Mouse (Mus musculus): ENCODE data around the gene Klhl12. TPM values are rescaled to one million over a fixed set of nuclear protein-coding genes. Genes with fewer than 3 reads are reported as not detected.

Gene Klhl12
- polyA plus RNA-seq, 1 experiment = 30.3 TPM

GRCm38 (mm10) chr1:134490903-134491801 is 35.8 kb downstream of the Klhl12 start:
- TF ChIP-seq POLR2A (IDR thresholded peaks at IDR 0.05; ENCODE audit: control insufficient read depth, low read depth, low read length) (no peak), CTCF (IDR thresholded peaks at IDR 0.05; ENCODE audit: control insufficient read depth, insufficient read depth, insufficient replicate concordance, low read depth, low read length) (no peak)
- H3K36me3 ChIP-seq (ENCODE audit: control insufficient read depth, insufficient read depth, low read length) = no peaks in the 10 kb centered on the region; the same call in 1 of the 2 replicates
- no peak overlapping the region for H3K27ac ChIP-seq (ENCODE audit: control insufficient read depth, insufficient read depth, low read depth, low read length)
- H3K27me3 ChIP-seq (ENCODE audit: control insufficient read depth, insufficient read depth, low read length) = no peaks in the 10 kb centered on the region
- H3K4me3 ChIP-seq (ENCODE audit: control insufficient read depth, low read depth, low read length) = no peak overlapping the region
- no peaks in the 10 kb centered on the region for H3K4me1 ChIP-seq (ENCODE audit: control insufficient read depth, insufficient read depth, low read length)

GRCm38 (mm10) chr1:134492276-134492675 is 36.9 kb downstream of the Klhl12 start:
- no peaks in the 10 kb centered on the region; the same call in 1 of the 2 replicates for H3K36me3 ChIP-seq (ENCODE audit: control insufficient read depth, insufficient read depth, low read length)
- H3K27me3 ChIP-seq (ENCODE audit: control insufficient read depth, insufficient read depth, low read length) = no peaks in the 10 kb centered on the region
- TF ChIP-seq POLR2A (IDR thresholded peaks at IDR 0.05; ENCODE audit: control insufficient read depth, low read depth, low read length) (no peak), CTCF (IDR thresholded peaks at IDR 0.05; ENCODE audit: control insufficient read depth, insufficient read depth, insufficient replicate concordance, low read depth, low read length) (no peak)
- H3K4me1 ChIP-seq (ENCODE audit: control insufficient read depth, insufficient read depth, low read length) = no peaks in the 10 kb centered on the region
- H3K4me3 ChIP-seq (ENCODE audit: control insufficient read depth, low read depth, low read length) = peak overlapping the region; percentile 17; the same call in 1 of the 2 replicates
- H3K27ac ChIP-seq (ENCODE audit: control insufficient read depth, insufficient read depth, low read depth, low read length) = no peak overlapping the region

- no peak for TF ChIP-seq CTCF (IDR thresholded peaks at IDR 0.05; ENCODE audit: control insufficient read depth, insufficient read depth, insufficient replicate concordance, low read depth, low read length)
- TF ChIP-seq POLR2A (IDR thresholded peaks at IDR 0.05; ENCODE audit: control insufficient read depth, low read depth, low read length) = no peak
- H3K36me3 ChIP-seq (ENCODE audit: control insufficient read depth, insufficient read depth, low read length) = no peaks in the 10 kb centered on the region
- H3K4me3 ChIP-seq (ENCODE audit: control insufficient read depth, low read depth, low read length) = no peak overlapping the region
- no peaks in the 10 kb centered on the region for H3K4me1 ChIP-seq (ENCODE audit: control insufficient read depth, insufficient read depth, low read length)
- no peaks in the 10 kb centered on the region for H3K27me3 ChIP-seq (ENCODE audit: control insufficient read depth, insufficient read depth, low read length)
- H3K27ac ChIP-seq (ENCODE audit: control insufficient read depth, insufficient read depth, low read depth, low read length) = no peak overlapping the region
Measured at GRCm38 (mm10) chr1:134493496-134493895, 38.2 kb downstream of the Klhl12 start.

- peak overlapping the region; percentile 98; the same call in 1 of the 2 replicates for H3K4me3 ChIP-seq (ENCODE audit: control insufficient read depth, low read depth, low read length)
- no peak for TF ChIP-seq CTCF (IDR thresholded peaks at IDR 0.05; ENCODE audit: control insufficient read depth, insufficient read depth, insufficient replicate concordance, low read depth, low read length)
- TF ChIP-seq POLR2A (IDR thresholded peaks at IDR 0.05; ENCODE audit: control insufficient read depth, low read depth, low read length) = no peak
- peak overlapping the region; percentile 8 for H3K27ac ChIP-seq (ENCODE audit: control insufficient read depth, insufficient read depth, low read depth, low read length)
- no peaks in the 10 kb centered on the region for H3K4me1 ChIP-seq (ENCODE audit: control insufficient read depth, insufficient read depth, low read length)
- no peaks in the 10 kb centered on the region for H3K27me3 ChIP-seq (ENCODE audit: control insufficient read depth, insufficient read depth, low read length)
- no peaks in the 10 kb centered on the region for H3K36me3 ChIP-seq (ENCODE audit: control insufficient read depth, insufficient read depth, low read length)
Measured at GRCm38 (mm10) chr1:134493956-134494355, 38.6 kb downstream of the Klhl12 start.

- peak within 1 kb of the TSS; percentile 98 for H3K4me3 ChIP-seq (ENCODE audit: control insufficient read depth, low read depth, low read length)
- H3K4me1 ChIP-seq (ENCODE audit: control insufficient read depth, insufficient read depth, low read length) = no peaks in the 10 kb centered on the region
- H3K27ac ChIP-seq (ENCODE audit: control insufficient read depth, insufficient read depth, low read depth, low read length) = peak within 1 kb of the TSS; percentile 96
- no peak; the same call in 1 of the 2 replicates for TF ChIP-seq CTCF (IDR thresholded peaks at IDR 0.05; ENCODE audit: control insufficient read depth, insufficient read depth, insufficient replicate concordance, low read depth, low read length)
- TF ChIP-seq POLR2A (IDR thresholded peaks at IDR 0.05; ENCODE audit: control insufficient read depth, low read depth, low read length) = peak; percentile 97
- no peaks in the 10 kb centered on the region for H3K36me3 ChIP-seq (ENCODE audit: control insufficient read depth, insufficient read depth, low read length)
- H3K27me3 ChIP-seq (ENCODE audit: control insufficient read depth, insufficient read depth, low read length) = no peaks in the 10 kb centered on the region
Measured at GRCm38 (mm10) chr1:134494428-134495215, 39.3 kb downstream of the Klhl12 start, which contains the start of gene Rabif. Gene Rabif (plus strand): TSS chr1:134494648.

GRCm38 (mm10) chr1:134495216-134495539 is 39.8 kb downstream of the Klhl12 start:
- no peaks in the 10 kb centered on the region for H3K36me3 ChIP-seq (ENCODE audit: control insufficient read depth, insufficient read depth, low read length)
- no peaks in the 10 kb centered on the region for H3K27me3 ChIP-seq (ENCODE audit: control insufficient read depth, insufficient read depth, low read length)
- H3K27ac ChIP-seq (ENCODE audit: control insufficient read depth, insufficient read depth, low read depth, low read length) = peak overlapping the region; percentile 96
- no peaks in the 10 kb centered on the region for H3K4me1 ChIP-seq (ENCODE audit: control insufficient read depth, insufficient read depth, low read length)
- peak overlapping the region; percentile 98 for H3K4me3 ChIP-seq (ENCODE audit: control insufficient read depth, low read depth, low read length)
- TF ChIP-seq CTCF (IDR thresholded peaks at IDR 0.05; ENCODE audit: control insufficient read depth, insufficient read depth, insufficient replicate concordance, low read depth, low read length) = no peak
- no peak for TF ChIP-seq POLR2A (IDR thresholded peaks at IDR 0.05; ENCODE audit: control insufficient read depth, low read depth, low read length)

DNA sequence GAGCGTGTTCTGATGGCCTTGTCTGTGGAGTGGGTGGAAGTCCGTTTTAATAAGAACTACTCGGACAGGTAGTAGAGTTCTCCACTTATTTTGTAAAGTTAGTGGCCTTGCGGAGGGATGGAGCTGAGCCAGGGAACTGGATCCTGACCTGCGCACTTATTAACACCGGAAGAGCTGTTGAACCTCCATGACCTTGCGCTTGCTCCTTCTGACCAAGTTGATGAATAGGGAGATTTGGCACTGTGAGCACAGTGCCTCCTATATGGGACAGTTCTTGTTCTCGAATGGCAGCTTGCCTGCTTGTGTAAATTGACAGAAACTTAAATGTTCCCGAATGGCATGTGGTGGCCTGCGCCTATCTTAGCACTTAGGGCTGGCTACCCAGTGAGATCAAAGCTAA is 40.7 kb downstream of the Klhl12 start:
- Histone ChIP-seq H3K36me3 (ENCODE audit: control insufficient read depth, insufficient read depth, low read length) (no peaks in the 10 kb centered on the region), H3K27me3 (ENCODE audit: control insufficient read depth, insufficient read depth, low read length) (no peaks in the 10 kb centered on the region), H3K4me3 (ENCODE audit: control insufficient read depth, low read depth, low read length) (no peak overlapping the region), H3K4me1 (ENCODE audit: control insufficient read depth, insufficient read depth, low read length) (no peaks in the 10 kb centered on the region), H3K27ac (ENCODE audit: control insufficient read depth, insufficient read depth, low read depth, low read length) (no peak overlapping the region)
- TF ChIP-seq POLR2A (IDR thresholded peaks at IDR 0.05; ENCODE audit: control insufficient read depth, low read depth, low read length) = no peak
- no peak for TF ChIP-seq CTCF (IDR thresholded peaks at IDR 0.05; ENCODE audit: control insufficient read depth, insufficient read depth, insufficient replicate concordance, low read depth, low read length)

Measured in testis, adult 2 months (tissue).